Mouse (Mus musculus) cerebellum, adult 2 months (tissue): ENCODE measurements around the gene Dip2c. TPM values are rescaled to one million over a fixed set of nuclear protein-coding genes. Genes with fewer than 3 reads are reported as not detected.

Source experiments
- DNase-seq, 2 experiments: peaks; one replicate each; pipeline ENCODE4 v3.0.0; 2021
- H3K27ac ChIP-seq: fragments of 200-500 bp; 2 replicates; pipeline ENCODE4 v1.5.1; 2012; ENCODE audit warnings: low read length, control low read depth, inconsistent platforms; ENCODE audit not compliant: insufficient read depth
- H3K27me3 ChIP-seq: fragments of 200-500 bp; 2 replicates; pipeline ENCODE4 v1.6.1; 2012; ENCODE audit warnings: inconsistent platforms, mild to moderate bottlenecking, low read length, moderate library complexity; ENCODE audit not compliant: control insufficient read depth, insufficient read depth
- H3K4me1 ChIP-seq: fragments of 200-500 bp; 2 replicates; pipeline ENCODE4 v1.6.1; 2011; ENCODE audit warnings: low read length; ENCODE audit not compliant: control insufficient read depth, insufficient read depth
- H3K4me3 ChIP-seq: fragments of 200-500 bp; replicated peaks from 2 replicates; pipeline ENCODE3; 2011; ENCODE audit warnings: mild to moderate bottlenecking, low read depth, low read length, control low read depth; ENCODE audit not compliant: insufficient read depth
- CTCF ChIP-seq: fragments of 200-500 bp; IDR thresholded peaks from 2 replicates; pipeline ENCODE4 v1.5.1; 2011; ENCODE audit warnings: low read depth, mild to moderate bottlenecking, control low read depth, low read length, moderate library complexity, borderline replicate concordance; ENCODE audit not compliant: insufficient read depth
- POLR2A ChIP-seq: fragments of 200-500 bp; IDR thresholded peaks from 2 replicates; pipeline ENCODE4 v1.6.1; 2011; ENCODE audit warnings: low read length, control low read depth, borderline replicate concordance; ENCODE audit not compliant: insufficient read depth
- WGBS: fragments of 180-500 bp; shearing (Covaris S2); methylation state at CpG from one replicate; pipeline ENCODE4 v1.1.7; 2018; 5-methylcytosine and 5-hydroxymethylcytosine counted together
- polyA plus RNA-seq: library from polyadenylated mRNA; depleted of rRNA; stranded (reverse); fragments of >200 nt; gene quantifications from 2 replicates; pipeline ENCODE4 v1.2.3, GENCODE M21; 2012; rRNA removed

The Dip2c gene
- polyA plus RNA-seq: 22.8 and 23.1 TPM in 2 replicates

DNA sequence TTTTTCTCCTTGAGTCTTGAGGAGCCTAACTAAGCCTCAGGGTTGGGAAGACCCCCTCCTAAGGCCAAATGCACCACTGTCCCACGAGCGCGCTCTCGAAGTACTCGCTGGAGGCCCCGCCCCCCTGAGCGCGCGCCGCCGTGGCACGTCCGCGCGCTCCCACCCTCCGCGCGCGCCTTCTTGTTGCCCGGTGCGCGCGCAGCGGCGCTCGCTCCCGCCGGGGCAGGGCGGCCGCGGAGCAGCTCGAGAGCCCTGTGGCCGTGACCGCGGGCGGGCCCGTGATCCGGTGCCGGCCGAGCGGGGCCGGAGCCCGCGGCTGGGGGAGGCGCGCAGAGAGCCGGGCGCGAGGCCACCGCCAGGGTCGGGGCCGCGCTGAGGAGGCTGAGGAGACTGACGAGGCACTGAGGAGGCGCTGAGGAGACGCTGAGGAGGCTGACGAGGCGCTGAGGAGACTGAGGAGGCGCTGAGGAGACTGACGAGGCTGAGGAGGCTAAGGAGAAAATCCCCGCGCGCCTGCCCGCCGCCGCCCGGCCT, at the start of gene Dip2c:
Gene Dip2c, plus strand, starts transcription at position 207 of the 534 bp plus-strand sequence.
- peak within 1 kb of the TSS; percentile 86 for H3K4me3 ChIP-seq

GRCm38 (mm10) chr13:9227078-9227477, 49.2 kb upstream of the Dip2c start:
- Histone ChIP-seq H3K27me3 (no peaks in the 10 kb centered on the region), H3K27ac (no peak overlapping the region), H3K4me1 (no peaks in the 10 kb centered on the region), H3K4me3 (no peak overlapping the region)
- no peak for DNase-seq
- no peak for TF ChIP-seq POLR2A
- TF ChIP-seq CTCF: no peak
- 86% methylated on average over 5 of the region's 5 CpGs for WGBS

More for the DNA sequence above, at the start of gene Dip2c:
- TF ChIP-seq CTCF (no peak), POLR2A (peak; percentile 52; the same call in 1 of the 2 replicates)
- peak; percentile 91 to 92 for DNase-seq
- Histone ChIP-seq H3K27me3 (no peaks in the 10 kb centered on the region), H3K4me1 (peaks cover 5% of the 10 kb centered on the region; the same call in 1 of the 2 replicates), H3K27ac (peak within 1 kb of the TSS; percentile 82)
- 1% methylated on average over 67 of the region's 67 CpGs for WGBS

GRCm38 (mm10) chr13:9237495-9237894, 38.8 kb upstream of the Dip2c start:
- Histone ChIP-seq H3K27me3 (no peaks in the 10 kb centered on the region), H3K27ac (no peak overlapping the region), H3K4me1 (no peaks in the 10 kb centered on the region), H3K4me3 (no peak overlapping the region)
- no peak for TF ChIP-seq POLR2A
- no peak for TF ChIP-seq CTCF
- no peak for DNase-seq
- 92% methylated on average over 7 of the region's 7 CpGs for WGBS

DNA sequence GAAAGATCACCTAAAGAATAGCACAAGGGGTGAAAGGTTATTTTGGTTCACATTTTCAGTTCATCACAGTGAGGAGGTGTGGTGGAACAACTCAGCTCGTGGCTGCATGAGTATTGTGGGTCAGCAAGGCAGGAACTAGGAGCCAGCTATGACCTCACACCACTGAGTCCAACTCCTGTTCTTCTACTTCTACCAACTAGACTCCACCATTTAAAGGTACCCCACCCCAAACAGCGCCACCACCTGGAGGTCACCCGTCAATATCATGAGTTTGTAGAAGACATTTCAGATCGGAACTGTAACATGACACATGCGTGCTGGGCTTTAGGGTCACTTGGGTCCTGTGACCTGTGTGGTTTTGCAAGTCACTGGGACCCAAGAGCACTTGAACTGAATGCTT, 37.2 kb upstream of the Dip2c start:
- 84% methylated on average over 5 of the region's 5 CpGs for WGBS
- TF ChIP-seq POLR2A: no peak
- TF ChIP-seq CTCF: no peak
- DNase-seq: no peak
- Histone ChIP-seq H3K4me1 (no peaks in the 10 kb centered on the region), H3K27ac (no peak overlapping the region), H3K27me3 (no peaks in the 10 kb centered on the region), H3K4me3 (no peak overlapping the region)

GRCm38 (mm10) chr13:9239631-9240236, 36.6 kb upstream of the Dip2c start:
- no peak overlapping the region for H3K4me3 ChIP-seq
- DNase-seq: no peak
- H3K27ac ChIP-seq: no peak overlapping the region
- no peaks in the 10 kb centered on the region for H3K4me1 ChIP-seq
- no peak for TF ChIP-seq POLR2A
- no peak for TF ChIP-seq CTCF
- WGBS: 76% methylated on average over 12 of the region's 12 CpGs
- no peaks in the 10 kb centered on the region for H3K27me3 ChIP-seq

DNA sequence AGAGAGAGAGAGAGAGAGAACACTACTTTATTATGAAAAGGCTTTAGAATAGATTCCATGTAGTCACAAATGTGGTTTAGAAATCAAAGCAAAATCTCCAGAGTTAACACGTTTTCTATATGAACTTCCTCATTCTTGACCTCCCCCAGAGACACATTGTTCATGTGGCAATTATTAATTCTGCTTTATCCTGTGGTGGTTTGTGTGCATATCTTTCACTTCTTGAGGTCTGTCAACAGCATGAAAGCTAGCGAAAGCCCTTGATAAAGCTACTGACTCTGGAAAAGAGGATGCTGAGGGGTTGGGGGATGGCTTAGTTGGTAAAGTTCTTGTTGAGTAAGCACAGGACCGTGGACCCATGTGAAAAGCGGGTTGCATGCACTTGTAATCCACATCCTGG, 14.6 kb upstream of the Dip2c start:
- no peak for DNase-seq
- Histone ChIP-seq H3K4me3 (no peak overlapping the region), H3K27me3 (no peaks in the 10 kb centered on the region), H3K4me1 (no peaks in the 10 kb centered on the region), H3K27ac (no peak overlapping the region)
- TF ChIP-seq POLR2A: no peak
- TF ChIP-seq CTCF: no peak
- 77% methylated on average over 4 of the region's 4 CpGs for WGBS

DNA sequence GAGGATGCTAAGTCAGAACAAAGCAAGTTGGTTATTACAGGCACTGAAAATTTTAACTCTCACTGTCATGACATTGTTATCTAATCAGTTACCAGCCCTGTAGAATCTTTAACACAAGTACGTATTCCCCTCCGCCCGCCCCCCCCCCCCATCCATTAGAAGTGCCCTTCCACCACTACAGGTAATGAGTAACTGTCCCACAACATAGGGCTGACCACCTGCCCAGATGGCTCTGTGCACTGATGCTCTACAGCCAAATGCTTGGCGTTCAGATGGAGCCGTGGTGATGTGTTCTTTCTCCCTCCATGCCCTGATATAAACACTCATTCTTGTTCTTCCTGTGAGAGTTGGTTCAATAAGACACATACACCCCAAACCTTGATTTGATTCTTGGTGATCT, 10.8 kb upstream of the Dip2c start:
- TF ChIP-seq POLR2A (no peak), CTCF (no peak)
- DNase-seq: no peak
- WGBS: 82% methylated on average over 5 of the region's 5 CpGs

DNA sequence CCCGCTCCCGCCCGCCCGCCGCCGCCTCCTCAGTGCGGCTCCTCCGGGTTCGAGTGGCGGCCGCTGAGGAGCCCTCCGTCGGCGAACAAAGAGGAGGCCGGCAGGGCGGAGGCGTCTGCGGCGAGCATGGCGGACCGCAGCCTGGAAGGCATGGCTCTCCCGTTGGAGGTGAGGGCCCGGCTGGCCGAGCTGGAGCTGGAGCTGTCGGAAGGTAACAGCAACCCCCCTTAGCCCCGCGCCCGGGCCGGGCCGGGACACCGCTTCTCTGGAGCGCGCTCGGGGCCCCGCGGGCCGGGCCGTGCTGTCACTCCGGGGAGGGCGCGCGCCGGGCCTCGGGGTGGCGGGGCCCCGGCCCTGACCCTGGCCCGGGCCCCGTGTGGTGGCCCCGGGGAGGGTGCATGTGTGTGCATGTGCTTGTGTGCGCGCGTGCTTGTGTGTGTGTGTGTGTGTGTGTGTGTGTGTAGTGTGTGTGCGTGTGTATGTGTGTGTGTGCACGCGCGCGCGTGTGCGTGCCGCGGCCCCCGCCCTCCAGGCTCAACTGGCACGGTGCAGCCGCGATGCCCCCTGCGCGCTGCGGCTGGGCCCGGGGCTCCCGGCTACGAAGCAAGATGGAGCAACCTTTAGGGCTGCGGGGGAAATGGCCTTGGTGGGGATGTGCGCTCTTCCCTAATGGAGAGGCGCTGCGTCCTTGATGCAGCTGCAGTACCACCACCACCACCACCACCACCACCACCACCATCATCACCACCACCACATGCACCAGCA, 710 bp downstream of the Dip2c start:
- TF ChIP-seq CTCF (no peak), POLR2A (peak; percentile 13; the same call in 1 of the 2 replicates)
- Histone ChIP-seq H3K4me3 (peak overlapping the region; percentile 86), H3K27me3 (no peaks in the 10 kb centered on the region), H3K27ac (peak overlapping the region; percentile 82), H3K4me1 (peaks cover 5% of the 10 kb centered on the region; the same call in 1 of the 2 replicates)
- peak; percentile 69 to 78 for DNase-seq
- under 1% methylated on average over 66 of the region's 75 CpGs for WGBS

More for the DNA sequence above, 10.8 kb upstream of the Dip2c start:
- Histone ChIP-seq H3K4me1 (no peaks in the 10 kb centered on the region), H3K4me3 (no peak overlapping the region), H3K27ac (no peak overlapping the region), H3K27me3 (no peaks in the 10 kb centered on the region)
